Mouse (Mus musculus) kidney, postnatal 0 days (tissue): ENCODE measurements around the gene Fkbp11. TPM values are rescaled to one million over a fixed set of nuclear protein-coding genes. Genes with fewer than 3 reads are reported as not detected.

Source experiments
- ATAC-seq: fragments of 200-750 bp; cut with Nextera tagmentation; replicated peaks from 2 replicates; pipeline ENCODE4 v1.8.0; 2017; ENCODE audit warnings: low read depth, moderate number of reproducible peaks, moderate TSS enrichment, moderate library complexity; ENCODE audit not compliant: low FRiP score
- DNase-seq: peaks from one replicate; pipeline ENCODE4 v3.0.0-alpha.2; 2016; ENCODE audit warnings: low spot score
- H3K27ac ChIP-seq: fragments of 300-500 bp; sonication (generic); 2 replicates; pipeline ENCODE4 v1.5.1; 2014; ENCODE audit warnings: mild to moderate bottlenecking
- H3K27me3 ChIP-seq: fragments of 300-500 bp; sonication (generic); 2 replicates; pipeline ENCODE4 v1.6.1; 2014; ENCODE audit warnings: low read length, mixed read lengths; ENCODE audit not compliant: insufficient read depth
- H3K36me3 ChIP-seq: fragments of 300-500 bp; sonication (generic); 2 replicates; pipeline ENCODE4 v1.6.1; 2014; ENCODE audit warnings: low read length, mixed read lengths; ENCODE audit not compliant: insufficient read depth
- H3K4me1 ChIP-seq: fragments of 300-500 bp; sonication (generic); replicated peaks from 2 replicates; pipeline ENCODE4 v1.6.1; 2014; ENCODE audit warnings: antibody characterized with exemption, low read length, mixed read lengths; ENCODE audit not compliant: insufficient read depth
- H3K4me2 ChIP-seq: fragments of 300-500 bp; sonication (generic); 2 replicates; pipeline ENCODE4 v1.6.1; 2014; ENCODE audit warnings: mild to moderate bottlenecking, low read length, moderate library complexity, mixed read lengths
- H3K4me3 ChIP-seq: fragments of 300-500 bp; sonication (generic); replicated peaks from 2 replicates; pipeline ENCODE4 v1.5.1; 2014; ENCODE audit warnings: low read depth, low read length
- H3K9ac ChIP-seq: fragments of 300-500 bp; sonication (generic); 2 replicates; pipeline ENCODE4 v1.6.1; 2014; ENCODE audit warnings: low read depth, low read length
- H3K9me3 ChIP-seq: fragments of 300-500 bp; sonication (generic); replicated peaks from 2 replicates; pipeline ENCODE4 v1.6.1; 2016; ENCODE audit warnings: low read length, inconsistent platforms, mixed read lengths
- CTCF ChIP-seq: IDR thresholded peaks from 2 replicates; pipeline ENCODE4 v1.5.1; 2016; ENCODE audit warnings: antibody characterized with exemption, low read depth, mild to moderate bottlenecking, moderate library complexity
- whole genome bisulfite sequencing: fragments of 180-500 bp; shearing (Covaris S2); extraction: QIAGEN DNeasy Blood & Tissue Kit; methylation state at CpG from one replicate; pipeline ENCODE4 v1.1.7; 2014; 5-methylcytosine and 5-hydroxymethylcytosine counted together
- polyA plus RNA-seq: library from polyadenylated mRNA; unstranded; fragments of >200 nt; fragmentation: Nextera tagmentation; extraction: Ambion mirVana; gene quantifications from 2 replicates; pipeline ENCODE4 v1.2.1, GENCODE M21; 2015

The Fkbp11 gene
- polyA plus RNA-seq: 34.4 and 34.6 TPM in 2 replicates

- H3K4me3 ChIP-seq: peak within 1 kb of the TSS; percentile 58
- H3K27me3 ChIP-seq: no peaks in the 10 kb centered on the region
- no peak for TF ChIP-seq CTCF
- H3K4me2 ChIP-seq: peak within 1 kb of the TSS; percentile 99
- no peaks in the 10 kb centered on the region for H3K9me3 ChIP-seq
- no peaks in the 10 kb centered on the region for H3K36me3 ChIP-seq
- peak within 1 kb of the TSS; percentile 63 for H3K9ac ChIP-seq
- under 1% methylated on average over 37 of the region's 39 CpGs for WGBS
- H3K4me1 ChIP-seq: peaks cover 18% of the 10 kb centered on the region; the same call in 1 of the 2 replicates
- DNase-seq (peak; percentile 83), ATAC-seq (peak; percentile 81)
- H3K27ac ChIP-seq: no peak within 1 kb of the TSS; the same call in 1 of the 2 replicates
Measured at GRCm38 (mm10) chr15:98727443-98728321, at the start of gene Fkbp11. TSS of gene Fkbp11 (minus strand) at chr15:98728198.

GRCm38 (mm10) chr15:98777762-98778161 is 49.8 kb upstream of the Fkbp11 start, which contains the start of gene Wnt10b:
TSS of gene Wnt10b (minus strand) at chr15:98778150.
- peaks cover 12% of the 10 kb centered on the region; the same call in 1 of the 2 replicates for H3K4me1 ChIP-seq
- peaks cover 69% of the 10 kb centered on the region for H3K27me3 ChIP-seq
- H3K9ac ChIP-seq: no peak within 1 kb of the TSS
- ATAC-seq (no peak), DNase-seq (no peak)
- H3K4me3 ChIP-seq: peak within 1 kb of the TSS; percentile 18
- H3K4me2 ChIP-seq: peak within 1 kb of the TSS; percentile 41
- TF ChIP-seq CTCF: no peak
- under 1% methylated on average over 33 of the region's 33 CpGs for WGBS
- H3K36me3 ChIP-seq: no peaks in the 10 kb centered on the region
- H3K27ac ChIP-seq: no peak within 1 kb of the TSS
- no peaks in the 10 kb centered on the region for H3K9me3 ChIP-seq

- Histone ChIP-seq H3K9me3 (no peaks in the 10 kb centered on the region), H3K4me2 (peak overlapping the region; percentile 44; the same call in 1 of the 2 replicates), H3K4me1 (peaks cover 17% of the 10 kb centered on the region; the same call in 1 of the 2 replicates), H3K27ac (no peak overlapping the region), H3K9ac (no peak overlapping the region), H3K36me3 (no peaks in the 10 kb centered on the region), H3K4me3 (peak overlapping the region; percentile 14; the same call in 1 of the 2 replicates), H3K27me3 (peaks cover 75% of the 10 kb centered on the region)
- TF ChIP-seq CTCF: no peak
- DNase-seq: no peak
- no peak for ATAC-seq
- WGBS: 3% methylated on average over 19 of the region's 19 CpGs
Measured at GRCm38 (mm10) chr15:98777005-98777616, 49.1 kb upstream of the Fkbp11 start.

GRCm38 (mm10) chr15:98776280-98777004 is 48.4 kb upstream of the Fkbp11 start:
- WGBS: 1% methylated on average over 59 of the region's 62 CpGs
- TF ChIP-seq CTCF: no peak
- Histone ChIP-seq H3K36me3 (no peaks in the 10 kb centered on the region), H3K4me1 (peaks cover 17% of the 10 kb centered on the region; the same call in 1 of the 2 replicates), H3K27me3 (peaks cover 75% of the 10 kb centered on the region), H3K4me2 (peak overlapping the region; percentile 44), H3K9me3 (no peaks in the 10 kb centered on the region), H3K4me3 (peak overlapping the region; percentile 14), H3K27ac (no peak overlapping the region), H3K9ac (peak overlapping the region; percentile 15; the same call in 1 of the 2 replicates)
- ATAC-seq (peak; percentile 38; the same call in 1 of the 2 replicates), DNase-seq (no peak)

- Histone ChIP-seq H3K4me2 (no peak overlapping the region), H3K27ac (no peak overlapping the region), H3K4me3 (no peak overlapping the region), H3K27me3 (peaks cover 77% of the 10 kb centered on the region), H3K4me1 (peaks cover 17% of the 10 kb centered on the region; the same call in 1 of the 2 replicates), H3K36me3 (no peaks in the 10 kb centered on the region), H3K9ac (no peak overlapping the region), H3K9me3 (no peaks in the 10 kb centered on the region)
- ATAC-seq (no peak), DNase-seq (no peak)
- TF ChIP-seq CTCF: no peak
- WGBS: 10% methylated on average over 5 of the region's 5 CpGs
Measured at GRCm38 (mm10) chr15:98775533-98775932, 47.5 kb upstream of the Fkbp11 start.

GRCm38 (mm10) chr15:98774096-98774495 is 46.1 kb upstream of the Fkbp11 start:
- peaks cover 63% of the 10 kb centered on the region for H3K27me3 ChIP-seq
- H3K27ac ChIP-seq: no peak overlapping the region
- no peaks in the 10 kb centered on the region for H3K9me3 ChIP-seq
- no peak overlapping the region for H3K4me2 ChIP-seq
- no peaks in the 10 kb centered on the region for H3K36me3 ChIP-seq
- ATAC-seq (no peak), DNase-seq (no peak)
- peak overlapping the region; percentile 20; the same call in 1 of the 2 replicates for H3K9ac ChIP-seq
- WGBS: 27% methylated on average over 15 of the region's 15 CpGs
- TF ChIP-seq CTCF: no peak
- no peak overlapping the region for H3K4me3 ChIP-seq
- peaks cover 17% of the 10 kb centered on the region; the same call in 1 of the 2 replicates for H3K4me1 ChIP-seq
